Mouse (Mus musculus) cerebellum, postnatal 36 days (tissue): ENCODE measurements around the gene Gabra3.

Source experiments
- DNase-seq, 2 experiments: peaks; one replicate each; pipeline ENCODE4 v3.0.0; 2021 to 2022; ENCODE audit warnings: mixed read lengths in 2 of 2

Gene Gabra3

GRCm38 (mm10) chrX:72656230-72656898 lies at the start of gene Gabra3:
TSS of gene Gabra3 (minus strand) at chrX:72656848.
- DNase-seq: no peak

GRCm38 (mm10) chrX:72655789-72656188 lies 859 bp downstream of the Gabra3 start:
- DNase-seq: no peak

GRCm38 (mm10) chrX:72655381-72655780 lies 1.3 kb downstream of the Gabra3 start:
- no peak for DNase-seq

GRCm38 (mm10) chrX:72650688-72651087 lies 6.0 kb downstream of the Gabra3 start:
- no peak for DNase-seq

- no peak for DNase-seq
Observed at GRCm38 (mm10) chrX:72644691-72645090, 12.0 kb downstream of the Gabra3 start.

GRCm38 (mm10) chrX:72497284-72497683 lies 159.4 kb downstream of the Gabra3 start:
- no peak for DNase-seq

GRCm38 (mm10) chrX:72489806-72490205 lies 166.8 kb downstream of the Gabra3 start:
- DNase-seq: no peak

- no peak for DNase-seq
Observed at GRCm38 (mm10) chrX:72386758-72387157, 269.9 kb downstream of the Gabra3 start, which contains the start of gene Magea10. TSS of gene Magea10 (minus strand) at chrX:72386858.
